Mouse (Mus musculus): ENCODE measurements at regions not wholly inside any gene's neighbourhood (a gene's known extent, or its start where the extent isn't known, plus 50 kb on each side); places are given as distances from the start of the nearest gene placed in this dataset.

DNA sequence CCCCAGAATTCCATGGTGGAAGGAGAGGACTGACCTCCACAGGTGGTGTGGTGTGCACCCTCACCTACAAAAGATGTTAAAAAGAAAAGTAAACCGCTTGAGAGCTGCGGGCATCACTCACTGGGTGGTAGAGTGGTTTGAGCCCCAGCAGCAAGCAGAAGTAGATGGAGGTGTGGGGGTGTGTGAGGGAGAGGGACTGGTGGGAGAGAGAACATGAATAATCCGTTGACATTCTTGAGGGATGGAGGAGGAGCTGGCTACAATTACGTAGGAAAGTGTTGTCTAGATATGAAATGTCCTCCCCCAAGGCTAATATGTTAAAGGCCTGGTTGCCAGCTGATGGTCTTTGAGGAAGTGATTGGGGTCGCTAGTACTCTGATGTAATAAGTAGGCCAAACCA is 123.2 kb upstream of the Foxn2 start:
- H3K27me3 ChIP-seq (replicated peaks; ENCODE audit: control insufficient read depth, insufficient read depth, low read length) = no peaks in the 10 kb centered on the region
- no peak overlapping the region for H3K9ac ChIP-seq (ENCODE audit: low read depth, low read length)
- H3K4me3 ChIP-seq (ENCODE audit: low read depth, low read length) = no peak overlapping the region
- H3K27ac ChIP-seq (ENCODE audit: low read depth, low read length) = no peak overlapping the region
- no peaks in the 10 kb centered on the region for H3K36me3 ChIP-seq (ENCODE audit: control insufficient read depth, insufficient read depth, low read length)
- DNase-seq (ENCODE audit: low spot score) = no peak
- H3K9me3 ChIP-seq (ENCODE audit: control insufficient read depth, low read length) = no peaks in the 10 kb centered on the region
- 73% methylated on average over 5 of the region's 5 CpGs for whole genome bisulfite sequencing
- no peaks in the 10 kb centered on the region for H3K4me1 ChIP-seq (replicated peaks; ENCODE audit: control insufficient read depth, insufficient read depth, low read length)
- no peak overlapping the region for H3K4me2 ChIP-seq
- ATAC-seq (replicated peaks; ENCODE audit: low FRiP score) = no peak

DNA sequence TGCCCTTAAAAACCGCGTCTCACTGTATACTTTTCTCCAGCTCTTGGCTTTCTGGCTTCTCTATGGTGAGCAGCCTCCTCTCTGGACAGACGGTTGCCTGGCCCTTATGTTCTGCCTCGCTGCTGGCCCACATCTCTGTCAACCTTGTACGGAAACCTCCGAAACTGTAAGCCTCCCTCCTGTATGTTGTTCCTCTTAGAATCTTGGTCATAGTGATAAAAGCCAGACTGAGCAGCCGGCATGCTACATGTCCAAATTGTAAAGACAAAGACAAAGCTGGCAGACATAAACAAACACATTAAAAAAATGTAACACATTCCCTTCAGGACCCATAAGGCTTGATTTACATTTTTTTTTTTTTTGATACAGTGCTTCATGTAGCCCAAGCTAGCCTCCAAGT is 122.7 kb upstream of the Foxn2 start:
- H3K4me1 ChIP-seq (replicated peaks; ENCODE audit: control insufficient read depth, insufficient read depth, low read length) = no peaks in the 10 kb centered on the region
- H3K4me2 ChIP-seq = no peak overlapping the region
- no peaks in the 10 kb centered on the region for H3K36me3 ChIP-seq (ENCODE audit: control insufficient read depth, insufficient read depth, low read length)
- DNase-seq (ENCODE audit: low spot score) (no peak), ATAC-seq (replicated peaks; ENCODE audit: low FRiP score) (no peak)
- WGBS = 87% methylated on average over 7 of the region's 7 CpGs
- H3K27ac ChIP-seq (ENCODE audit: low read depth, low read length) = no peak overlapping the region
- no peak overlapping the region for H3K9ac ChIP-seq (ENCODE audit: low read depth, low read length)
- H3K9me3 ChIP-seq (ENCODE audit: control insufficient read depth, low read length) = no peaks in the 10 kb centered on the region
- H3K27me3 ChIP-seq (replicated peaks; ENCODE audit: control insufficient read depth, insufficient read depth, low read length) = no peaks in the 10 kb centered on the region
- no peak overlapping the region for H3K4me3 ChIP-seq (ENCODE audit: low read depth, low read length)

DNA sequence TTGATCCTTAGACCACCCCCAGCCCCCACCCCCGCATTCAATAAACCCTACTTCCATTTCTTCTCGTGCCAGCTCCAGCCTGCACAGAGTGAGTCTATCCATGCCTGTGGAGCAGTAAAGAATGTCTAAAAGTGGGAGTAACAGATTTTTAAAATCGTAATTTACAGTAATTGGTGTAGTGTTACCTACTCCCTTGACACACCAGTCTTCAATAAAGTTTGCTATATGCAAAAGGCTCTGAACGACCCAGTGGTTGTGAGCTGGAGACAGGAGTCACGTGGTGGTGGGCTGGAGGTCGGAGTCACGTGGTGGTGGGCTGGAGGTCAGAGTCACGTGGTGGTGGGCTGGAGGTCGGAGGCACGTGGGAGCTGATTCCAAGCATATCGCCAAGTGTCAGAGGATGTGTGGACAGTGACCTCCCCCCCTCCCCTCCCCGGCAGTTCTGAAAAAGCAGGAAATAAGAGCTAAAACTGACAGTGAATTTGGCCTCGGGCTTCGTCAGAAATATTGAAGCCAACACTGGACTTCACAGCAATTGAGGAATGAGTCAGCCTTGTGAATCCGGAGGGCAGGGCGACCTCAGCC is 122.2 kb upstream of the Foxn2 start:
- Histone ChIP-seq H3K4me2 (no peak overlapping the region), H3K9ac (ENCODE audit: low read depth, low read length) (no peak overlapping the region), H3K4me3 (ENCODE audit: low read depth, low read length) (no peak overlapping the region), H3K27me3 (replicated peaks; ENCODE audit: control insufficient read depth, insufficient read depth, low read length) (no peaks in the 10 kb centered on the region), H3K27ac (ENCODE audit: low read depth, low read length) (no peak overlapping the region), H3K36me3 (ENCODE audit: control insufficient read depth, insufficient read depth, low read length) (no peaks in the 10 kb centered on the region), H3K9me3 (ENCODE audit: control insufficient read depth, low read length) (no peaks in the 10 kb centered on the region), H3K4me1 (replicated peaks; ENCODE audit: control insufficient read depth, insufficient read depth, low read length) (no peaks in the 10 kb centered on the region)
- ATAC-seq (replicated peaks; ENCODE audit: low FRiP score) (peak; percentile 34; the same call in 1 of the 2 replicates), DNase-seq (ENCODE audit: low spot score) (no peak)
- 75% methylated on average over 16 of the region's 16 CpGs for WGBS

DNA sequence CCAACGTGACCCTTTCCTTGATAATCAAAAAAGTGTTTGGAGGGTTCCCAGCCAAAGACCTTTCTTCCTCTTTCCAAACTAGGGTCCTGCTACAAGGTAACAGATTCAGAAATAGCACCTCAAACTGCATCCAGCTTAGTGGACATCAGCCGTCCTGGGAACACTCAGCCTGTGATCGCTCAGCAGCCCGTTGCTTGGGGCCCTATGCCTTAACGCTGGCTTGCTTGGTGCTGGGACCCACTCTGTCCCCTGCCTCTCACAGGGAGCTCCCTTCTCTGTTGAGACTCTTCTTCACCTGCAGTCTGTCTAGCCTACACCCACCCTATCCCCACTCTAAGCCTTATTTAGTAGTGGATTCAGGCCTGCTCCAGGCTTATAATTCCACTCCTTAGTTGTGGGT is 121.6 kb upstream of the Foxn2 start:
- DNase-seq (ENCODE audit: low spot score) (no peak), ATAC-seq (replicated peaks; ENCODE audit: low FRiP score) (no peak)
- Histone ChIP-seq H3K36me3 (ENCODE audit: control insufficient read depth, insufficient read depth, low read length) (no peaks in the 10 kb centered on the region), H3K4me2 (no peak overlapping the region), H3K9ac (ENCODE audit: low read depth, low read length) (no peak overlapping the region), H3K4me1 (replicated peaks; ENCODE audit: control insufficient read depth, insufficient read depth, low read length) (no peaks in the 10 kb centered on the region), H3K27me3 (replicated peaks; ENCODE audit: control insufficient read depth, insufficient read depth, low read length) (no peaks in the 10 kb centered on the region), H3K27ac (ENCODE audit: low read depth, low read length) (no peak overlapping the region), H3K9me3 (ENCODE audit: control insufficient read depth, low read length) (no peaks in the 10 kb centered on the region), H3K4me3 (ENCODE audit: low read depth, low read length) (no peak overlapping the region)
- 74% methylated on average over 5 of the region's 5 CpGs for WGBS

DNA sequence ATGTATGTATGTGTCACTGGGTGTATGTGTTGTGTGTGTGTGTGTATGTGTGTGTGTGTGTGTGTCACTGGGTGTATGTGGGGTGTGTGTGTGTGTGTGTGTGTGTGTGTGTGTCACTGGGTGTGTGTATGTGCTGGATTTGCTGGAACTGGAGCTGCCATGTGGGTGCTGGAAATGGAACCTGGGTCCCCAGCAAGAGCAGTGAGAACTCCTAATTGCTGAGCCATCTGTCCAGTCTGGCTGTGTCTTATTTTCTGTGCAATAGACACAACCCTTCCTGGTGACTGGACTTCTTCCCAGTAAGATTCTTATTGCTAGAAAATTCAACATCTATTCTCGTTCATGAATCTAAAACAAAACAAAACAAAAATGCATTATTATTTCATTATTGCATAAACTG is 119.8 kb upstream of the Foxn2 start:
- Histone ChIP-seq H3K27ac (ENCODE audit: low read depth, low read length) (no peak overlapping the region), H3K36me3 (ENCODE audit: control insufficient read depth, insufficient read depth, low read length) (no peaks in the 10 kb centered on the region), H3K9me3 (ENCODE audit: control insufficient read depth, low read length) (no peaks in the 10 kb centered on the region), H3K4me3 (ENCODE audit: low read depth, low read length) (no peak overlapping the region), H3K27me3 (replicated peaks; ENCODE audit: control insufficient read depth, insufficient read depth, low read length) (no peaks in the 10 kb centered on the region), H3K4me1 (replicated peaks; ENCODE audit: control insufficient read depth, insufficient read depth, low read length) (no peaks in the 10 kb centered on the region), H3K4me2 (no peak overlapping the region), H3K9ac (ENCODE audit: low read depth, low read length) (no peak overlapping the region)
- DNase-seq (ENCODE audit: low spot score) (no peak), ATAC-seq (replicated peaks; ENCODE audit: low FRiP score) (no peak)
- WGBS = 78% methylated on average over 1 of the region's 1 CpGs

DNA sequence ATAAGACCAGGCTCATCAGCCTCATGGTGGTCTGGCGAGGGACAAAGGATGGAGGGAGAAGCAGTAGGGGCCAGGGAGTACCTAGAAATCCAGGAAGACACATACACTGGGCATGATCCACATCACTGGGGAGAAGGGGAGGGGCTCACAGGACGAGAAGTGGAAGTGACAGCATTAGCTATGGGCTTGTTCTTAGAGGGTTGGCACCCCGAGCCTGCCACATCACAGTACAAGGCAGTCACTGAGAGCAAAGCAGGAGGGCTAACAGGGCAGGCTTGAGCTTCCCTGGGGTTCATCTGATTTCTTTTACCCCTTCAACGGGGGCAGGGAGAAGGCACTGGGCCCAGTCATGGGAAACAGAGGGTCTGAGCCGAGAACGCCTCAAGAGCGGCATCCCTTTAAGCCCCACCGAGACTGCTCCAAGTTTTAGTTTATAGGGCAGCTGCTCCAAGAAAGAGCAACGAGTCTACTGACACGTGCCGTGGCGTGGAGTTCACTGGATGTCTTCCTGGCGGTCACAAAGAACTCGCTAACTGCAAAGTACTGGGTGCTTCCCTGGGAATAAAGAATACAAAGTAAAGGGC is 115.1 kb upstream of the Foxn2 start:
- no peak for ATAC-seq (replicated peaks; ENCODE audit: low FRiP score)
- H3K27ac ChIP-seq (ENCODE audit: low read depth, low read length) = no peak overlapping the region
- no peaks in the 10 kb centered on the region for H3K27me3 ChIP-seq (replicated peaks; ENCODE audit: control insufficient read depth, insufficient read depth, low read length)
- no peaks in the 10 kb centered on the region for H3K36me3 ChIP-seq (ENCODE audit: control insufficient read depth, insufficient read depth, low read length)
- peaks cover 3% of the 10 kb centered on the region; the same call in 1 of the 2 replicates for H3K9me3 ChIP-seq (ENCODE audit: control insufficient read depth, low read length)
- DNase-seq (ENCODE audit: low spot score) = no peak
- H3K4me3 ChIP-seq (ENCODE audit: low read depth, low read length) = no peak overlapping the region
- 57% methylated on average over 14 of the region's 14 CpGs for WGBS
- H3K4me1 ChIP-seq (replicated peaks; ENCODE audit: control insufficient read depth, insufficient read depth, low read length) = no peaks in the 10 kb centered on the region
- H3K4me2 ChIP-seq = no peak overlapping the region
- H3K9ac ChIP-seq (ENCODE audit: low read depth, low read length) = no peak overlapping the region

DNA sequence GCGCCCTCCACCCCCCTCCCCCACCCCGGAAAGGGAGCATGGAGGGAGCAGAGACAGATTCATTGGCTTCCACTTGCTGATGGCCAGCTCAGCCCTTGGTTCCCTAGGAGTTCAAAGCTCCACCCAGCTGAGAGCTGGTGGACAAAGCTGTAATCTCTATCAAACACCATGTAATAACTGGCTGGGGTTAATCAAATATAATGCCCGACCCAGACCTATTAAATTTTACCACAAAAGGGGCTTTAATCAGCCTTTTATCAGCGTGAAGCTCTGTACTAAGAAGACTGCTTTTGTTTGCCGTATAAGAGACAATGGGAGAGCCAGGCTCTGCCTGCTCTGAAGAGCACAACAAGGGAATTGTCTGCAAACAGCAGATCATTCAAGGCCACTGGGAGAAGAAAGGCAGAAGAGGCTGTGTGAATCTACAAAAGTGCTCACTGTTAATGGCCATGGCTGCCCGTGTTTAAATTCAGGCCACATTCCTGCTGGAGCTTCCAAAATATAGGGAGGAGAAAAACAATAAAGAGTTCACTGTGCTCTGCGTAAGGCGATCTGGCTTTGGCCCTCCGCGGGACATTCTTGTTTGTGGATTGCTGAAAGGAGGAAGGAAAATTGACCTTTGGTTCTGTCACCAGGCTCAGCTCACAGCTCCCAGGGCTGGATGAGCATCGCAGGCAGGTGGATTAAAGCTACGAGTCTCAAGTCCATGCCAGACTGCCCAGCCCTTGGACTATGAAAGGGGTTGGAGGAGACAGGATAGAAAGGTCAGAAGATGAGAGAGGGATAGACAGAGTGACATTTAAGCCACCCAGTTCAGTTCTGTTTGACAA is 114.4 kb upstream of the Foxn2 start:
- Histone ChIP-seq H3K4me1 (replicated peaks; ENCODE audit: control insufficient read depth, insufficient read depth, low read length) (no peaks in the 10 kb centered on the region), H3K27me3 (replicated peaks; ENCODE audit: control insufficient read depth, insufficient read depth, low read length) (no peaks in the 10 kb centered on the region), H3K4me3 (ENCODE audit: low read depth, low read length) (no peak overlapping the region), H3K4me2 (no peak overlapping the region), H3K27ac (ENCODE audit: low read depth, low read length) (no peak overlapping the region), H3K9me3 (ENCODE audit: control insufficient read depth, low read length) (peaks cover 6% of the 10 kb centered on the region; the same call in 1 of the 2 replicates), H3K36me3 (ENCODE audit: control insufficient read depth, insufficient read depth, low read length) (no peaks in the 10 kb centered on the region), H3K9ac (ENCODE audit: low read depth, low read length) (no peak overlapping the region)
- 45% methylated on average over 12 of the region's 12 CpGs for WGBS
- ATAC-seq (replicated peaks; ENCODE audit: low FRiP score) (0 out of 2 replicates have a peak, but pooled peaks have one; percentile 19), DNase-seq (ENCODE audit: low spot score) (no peak)

DNA sequence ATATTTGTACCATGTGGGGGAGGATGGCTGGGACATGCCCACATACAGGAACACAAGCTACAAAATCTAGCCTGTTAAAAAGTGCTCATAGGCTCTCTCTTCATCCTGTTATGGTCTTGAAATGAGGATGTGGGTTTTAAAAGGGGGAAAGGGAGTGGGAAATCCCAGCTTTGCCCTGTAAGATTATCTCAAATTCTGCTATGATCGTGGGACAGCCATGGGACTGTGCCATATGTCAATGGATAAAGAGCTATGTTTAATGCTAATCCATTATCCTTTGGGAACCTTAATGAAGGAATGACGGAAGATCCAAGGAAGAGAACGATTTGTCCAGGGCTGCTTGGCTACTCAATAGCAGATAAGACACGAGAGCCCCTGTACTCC is 113.8 kb upstream of the Foxn2 start:
- Histone ChIP-seq H3K36me3 (ENCODE audit: control insufficient read depth, insufficient read depth, low read length) (no peaks in the 10 kb centered on the region), H3K9me3 (ENCODE audit: control insufficient read depth, low read length) (peaks cover 6% of the 10 kb centered on the region; the same call in 1 of the 2 replicates), H3K4me1 (replicated peaks; ENCODE audit: control insufficient read depth, insufficient read depth, low read length) (no peaks in the 10 kb centered on the region), H3K27me3 (replicated peaks; ENCODE audit: control insufficient read depth, insufficient read depth, low read length) (no peaks in the 10 kb centered on the region), H3K4me2 (no peak overlapping the region), H3K9ac (ENCODE audit: low read depth, low read length) (no peak overlapping the region), H3K27ac (ENCODE audit: low read depth, low read length) (no peak overlapping the region), H3K4me3 (ENCODE audit: low read depth, low read length) (no peak overlapping the region)
- 72% methylated on average over 4 of the region's 4 CpGs for WGBS
- DNase-seq (ENCODE audit: low spot score) (no peak), ATAC-seq (replicated peaks; ENCODE audit: low FRiP score) (no peak)
